Mouse (Mus musculus): ENCODE results near the gene Sco1. TPM values are rescaled to one million over a fixed set of nuclear protein-coding genes. Genes with fewer than 3 reads are reported as not detected.

The Sco1 gene
- polyA plus RNA-seq, 1 experiment from 2014 or later, result 14.2 TPM

- 55% methylated on average over 16 of the region's 16 CpGs for WGBS (ENCODE audit: missing documents)
- Histone ChIP-seq H3K4me3 (ENCODE audit: inconsistent target) (no peak overlapping the region), H3K79me2 (ENCODE audit: inconsistent target) (no peaks in the 10 kb centered on the region), H3K27ac (no peak overlapping the region), H3K36me3 (ENCODE audit: inconsistent target) (no peaks in the 10 kb centered on the region)
These were observed 21.4 kb upstream of the Sco1 start for GRCm38 (mm10) chr11:67030904-67031602.

- Histone ChIP-seq H3K27ac (no peak overlapping the region), H3K36me3 (ENCODE audit: inconsistent target) (no peaks in the 10 kb centered on the region), H3K4me3 (ENCODE audit: inconsistent target) (no peak overlapping the region), H3K79me2 (ENCODE audit: inconsistent target) (no peaks in the 10 kb centered on the region)
- 64% methylated on average over 2 of the region's 2 CpGs for WGBS (ENCODE audit: missing documents)
These were observed 20.9 kb upstream of the Sco1 start for GRCm38 (mm10) chr11:67031603-67031915.

GRCm38 (mm10) chr11:67034775-67035485, 17.5 kb upstream of the Sco1 start:
- no peaks in the 10 kb centered on the region for H3K79me2 ChIP-seq (ENCODE audit: inconsistent target)
- no peak overlapping the region for H3K27ac ChIP-seq
- H3K4me3 ChIP-seq (ENCODE audit: inconsistent target), result no peak overlapping the region
- peaks cover 16% of the 10 kb centered on the region for H3K36me3 ChIP-seq (ENCODE audit: inconsistent target)
- WGBS (ENCODE audit: missing documents), result 87% methylated on average over 3 of the region's 4 CpGs

GRCm38 (mm10) chr11:67036229-67036628, 16.2 kb upstream of the Sco1 start:
- 87% methylated on average over 6 of the region's 6 CpGs for WGBS (ENCODE audit: missing documents)

GRCm38 (mm10) chr11:67036892-67037291, 15.6 kb upstream of the Sco1 start:
- WGBS (ENCODE audit: missing documents), result 84% methylated on average over 9 of the region's 9 CpGs
- H3K79me2 ChIP-seq (ENCODE audit: inconsistent target), result no peaks in the 10 kb centered on the region
- peaks cover 36% of the 10 kb centered on the region for H3K36me3 ChIP-seq (ENCODE audit: inconsistent target)
- H3K4me3 ChIP-seq (ENCODE audit: inconsistent target), result no peak overlapping the region
- H3K27ac ChIP-seq, result no peak overlapping the region

More at GRCm38 (mm10) chr11:67036229-67036628, 16.2 kb upstream of the Sco1 start:
- Histone ChIP-seq H3K4me3 (ENCODE audit: inconsistent target) (no peak overlapping the region), H3K36me3 (ENCODE audit: inconsistent target) (peaks cover 29% of the 10 kb centered on the region), H3K79me2 (ENCODE audit: inconsistent target) (no peaks in the 10 kb centered on the region), H3K27ac (no peak overlapping the region)

GRCm38 (mm10) chr11:67039799-67040198, 12.7 kb upstream of the Sco1 start:
- Histone ChIP-seq H3K36me3 (ENCODE audit: inconsistent target) (peaks cover 43% of the 10 kb centered on the region), H3K27ac (no peak overlapping the region), H3K79me2 (ENCODE audit: inconsistent target) (peaks cover 22% of the 10 kb centered on the region; the same call in 1 of the 2 replicates), H3K4me3 (ENCODE audit: inconsistent target) (no peak overlapping the region)
- WGBS (ENCODE audit: missing documents), result 89% methylated on average over 3 of the region's 3 CpGs

- Histone ChIP-seq H3K36me3 (ENCODE audit: inconsistent target) (peaks cover 43% of the 10 kb centered on the region), H3K4me3 (ENCODE audit: inconsistent target) (no peak overlapping the region), H3K27ac (no peak overlapping the region), H3K79me2 (ENCODE audit: inconsistent target) (peaks cover 29% of the 10 kb centered on the region; the same call in 1 of the 2 replicates)
- 98% methylated on average over 6 of the region's 6 CpGs for WGBS (ENCODE audit: missing documents)
These were observed 12.0 kb upstream of the Sco1 start for GRCm38 (mm10) chr11:67040483-67040882.

GRCm38 (mm10) chr11:67043007-67043406, 9.5 kb upstream of the Sco1 start:
- no peak overlapping the region for H3K4me3 ChIP-seq (ENCODE audit: inconsistent target)
- no peak overlapping the region for H3K27ac ChIP-seq
- 92% methylated on average over 8 of the region's 8 CpGs for WGBS (ENCODE audit: missing documents)
- H3K36me3 ChIP-seq (ENCODE audit: inconsistent target), result peaks cover 43% of the 10 kb centered on the region
- H3K79me2 ChIP-seq (ENCODE audit: inconsistent target), result peaks cover 39% of the 10 kb centered on the region; the same call in 1 of the 2 replicates

GRCm38 (mm10) chr11:67044959-67045358, 7.5 kb upstream of the Sco1 start:
- H3K36me3 ChIP-seq (ENCODE audit: inconsistent target), result peaks cover 26% of the 10 kb centered on the region
- no peak overlapping the region for H3K4me3 ChIP-seq (ENCODE audit: inconsistent target)
- peaks cover 55% of the 10 kb centered on the region; the same call in 1 of the 2 replicates for H3K79me2 ChIP-seq (ENCODE audit: inconsistent target)
- WGBS (ENCODE audit: missing documents), result 86% methylated on average over 6 of the region's 6 CpGs
- H3K27ac ChIP-seq, result no peak overlapping the region

- Histone ChIP-seq H3K27ac (peak overlapping the region; percentile 4; the same call in 1 of the 2 replicates), H3K36me3 (ENCODE audit: inconsistent target) (0 out of 2 replicates have a peak, but pooled peaks cover 5% of the 10 kb centered on the region), H3K4me3 (ENCODE audit: inconsistent target) (no peak overlapping the region), H3K79me2 (ENCODE audit: inconsistent target) (peaks cover 75% of the 10 kb centered on the region; the same call in 1 of the 2 replicates)
- WGBS (ENCODE audit: missing documents), result 29% methylated on average over 4 of the region's 5 CpGs
These were observed 5.3 kb upstream of the Sco1 start for GRCm38 (mm10) chr11:67047199-67047598.

GRCm38 (mm10) chr11:67048496-67048895, 4.0 kb upstream of the Sco1 start:
- 87% methylated on average over 8 of the region's 8 CpGs for WGBS (ENCODE audit: missing documents)
- Histone ChIP-seq H3K36me3 (ENCODE audit: inconsistent target) (no peaks in the 10 kb centered on the region), H3K4me3 (ENCODE audit: inconsistent target) (no peak overlapping the region), H3K27ac (no peak overlapping the region), H3K79me2 (ENCODE audit: inconsistent target) (peaks cover 76% of the 10 kb centered on the region)

- WGBS (ENCODE audit: missing documents), result 68% methylated on average over 3 of the region's 3 CpGs
- no peak overlapping the region for H3K4me3 ChIP-seq (ENCODE audit: inconsistent target)
- H3K79me2 ChIP-seq (ENCODE audit: inconsistent target), result peaks cover 76% of the 10 kb centered on the region
- H3K27ac ChIP-seq, result no peak overlapping the region
- no peaks in the 10 kb centered on the region for H3K36me3 ChIP-seq (ENCODE audit: inconsistent target)
These were observed 3.2 kb upstream of the Sco1 start for GRCm38 (mm10) chr11:67049256-67049655.

- peaks cover 13% of the 10 kb centered on the region for H3K36me3 ChIP-seq (ENCODE audit: inconsistent target)
These were observed 672 bp upstream of the Sco1 start for GRCm38 (mm10) chr11:67051676-67052320.

GRCm38 (mm10) chr11:67054754-67055365, 2.4 kb downstream of the Sco1 start:
- peaks cover 42% of the 10 kb centered on the region for H3K36me3 ChIP-seq (ENCODE audit: inconsistent target)
- no peak overlapping the region for H3K27ac ChIP-seq
- peaks cover 51% of the 10 kb centered on the region for H3K79me2 ChIP-seq (ENCODE audit: inconsistent target)
- H3K4me3 ChIP-seq (ENCODE audit: inconsistent target), result no peak overlapping the region
- WGBS (ENCODE audit: missing documents), result 93% methylated on average over 8 of the region's 8 CpGs

More at GRCm38 (mm10) chr11:67051676-67052320, 672 bp upstream of the Sco1 start:
- Histone ChIP-seq H3K79me2 (ENCODE audit: inconsistent target) (peaks cover 65% of the 10 kb centered on the region), H3K4me3 (ENCODE audit: inconsistent target) (peak overlapping the region; percentile 91), H3K27ac (peak overlapping the region; percentile 63)
- 25% methylated on average over 15 of the region's 16 CpGs for WGBS (ENCODE audit: missing documents)

Data from macrophage (primary cell).